ENCODE assay signal across 27 mouse cellular contexts in the genomic region with DNA sequence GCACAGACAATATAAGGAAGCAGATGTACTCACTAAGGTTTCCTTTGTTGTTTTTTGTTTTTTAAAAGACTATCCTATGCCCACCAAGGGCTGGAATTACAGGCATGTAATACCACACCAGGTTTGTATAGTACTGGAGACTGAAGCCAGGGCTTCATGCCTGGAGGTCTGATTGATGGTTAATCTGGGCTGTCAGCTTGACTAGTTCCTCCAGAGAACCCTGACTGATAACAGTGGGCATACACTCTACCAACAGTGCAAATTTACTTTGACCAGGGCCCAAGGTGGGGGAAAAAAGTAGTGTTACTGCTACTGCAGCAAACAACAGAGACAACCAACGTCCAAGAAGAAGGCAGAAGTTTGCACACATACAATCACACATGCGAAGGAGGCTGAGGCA. TPM values are rescaled to one million over a fixed set of nuclear protein-coding genes. Genes with fewer than 3 reads are reported as not detected.
DNase-seq lines count a peak whose midpoint lies in the region; ATAC-seq and TF ChIP-seq lines count a peak whose summit lies in the region.
"Had no signal": no experiment of that assay in that cellular context is flagged by ENCODE, and none has a peak within 500 bp of the region (broad histone marks: within the 10 kb centered on the region; RNA-seq: fewer than 3 reads in every experiment).

No protein-coding gene starts in this region.

- H3K4me1 ChIP-seq in liver, embryonic 13.5 days (replicated peaks): peaks cover 21% of the 10 kb centered on the region
- peaks cover 10% of the 10 kb centered on the region for H3K4me1 ChIP-seq in lung, embryonic 14.5 days (ENCODE audit: insufficient read depth)
- H3K4me1 ChIP-seq in lung, postnatal 0 days (ENCODE audit: insufficient read depth, low read depth, low read length): peaks cover 3% of the 10 kb centered on the region; the same call in 1 of the 2 replicates

- no peak for TF ChIP-seq CTCF in lung, embryonic 14.5 days (IDR thresholded peaks at IDR 0.05; ENCODE audit: low read depth)
- no peak for TF ChIP-seq CTCF in lung, postnatal 0 days (IDR thresholded peaks at IDR 0.05)

- peaks cover 22% of the 10 kb centered on the region for H3K27me3 ChIP-seq in liver, embryonic 13.5 days
- no peaks in the 10 kb centered on the region for H3K27me3 ChIP-seq in lung, embryonic 14.5 days (ENCODE audit: insufficient read depth, low read length)
- H3K27me3 ChIP-seq in lung, postnatal 0 days (replicated peaks; ENCODE audit: insufficient read depth, low read length): no peaks in the 10 kb centered on the region
- H3K27me3 ChIP-seq: embryonic facial prominence, embryonic 13.5 days; forebrain, embryonic 12.5 days; forebrain, embryonic 15.5 days had no signal

- DNase-seq in liver, embryonic 13.5 days: no peak
- no peak for DNase-seq in liver
- DNase-seq in lung, embryonic 14.5 days: peak; percentile 42
- no peak for DNase-seq in lung, postnatal 36 days
- no peak for DNase-seq in lung, postnatal 0 days (ENCODE audit: low spot score)
- no peak for DNase-seq in lung, postnatal 10 days
- no peak for DNase-seq in urinary bladder, adult 18-20 months (ENCODE audit: low spot score in 2 of 2)
- DNase-seq: adrenal gland, adult 8-10 months; adrenal gland, postnatal 25 days; cerebellum, adult 11-12 months; cerebellum, adult 8-10 months; cerebellum, postnatal 10 days; cerebellum, postnatal 36 days; embryo, embryonic 11 days; gastrocnemius, postnatal 25 days; heart, postnatal 14 days; heart, postnatal 4 days had no signal

- H3K4me3 ChIP-seq in liver, embryonic 13.5 days (replicated peaks): no peak overlapping the region
- H3K4me3 ChIP-seq in lung, embryonic 14.5 days (ENCODE audit: low read depth, low read length): no peak overlapping the region
- no peak overlapping the region for H3K4me3 ChIP-seq in lung, postnatal 0 days (ENCODE audit: low read depth, low read length)
- H3K4me3 ChIP-seq: embryonic facial prominence, embryonic 10.5 days; embryonic facial prominence, embryonic 13.5 days; erythroblast, embryonic 14.5 days; forebrain, embryonic 12.5 days; forebrain, embryonic 15.5 days; heart, embryonic 13.5 days had no signal

- H3K9me3 ChIP-seq in liver, embryonic 13.5 days (replicated peaks): no peaks in the 10 kb centered on the region
- H3K9me3 ChIP-seq in lung, embryonic 14.5 days (ENCODE audit: low read depth, low read length): no peaks in the 10 kb centered on the region
- H3K9me3 ChIP-seq in lung, postnatal 0 days (ENCODE audit: low read length): no peaks in the 10 kb centered on the region
- H3K9me3 ChIP-seq: embryonic facial prominence, embryonic 10.5 days; embryonic facial prominence, embryonic 13.5 days; forebrain, embryonic 12.5 days; forebrain, embryonic 15.5 days; heart, embryonic 13.5 days had no signal

- peak; percentile 11; the same call in 1 of the 2 replicates for TF ChIP-seq EP300 in lung, postnatal 0 days (IDR thresholded peaks at IDR 0.05)

- H3K27ac ChIP-seq in liver, embryonic 13.5 days: no peak overlapping the region
- H3K27ac ChIP-seq in lung, embryonic 14.5 days (ENCODE audit: low read depth): no peak overlapping the region
- no peak overlapping the region for H3K27ac ChIP-seq in lung, postnatal 0 days (ENCODE audit: low read length)
- H3K27ac ChIP-seq: embryonic facial prominence, embryonic 13.5 days; forebrain, embryonic 15.5 days; heart, embryonic 13.5 days; hindbrain, embryonic 14.5 days; hindbrain, postnatal 0 days had no signal

- H3K9ac ChIP-seq in liver, embryonic 13.5 days: no peak overlapping the region
- H3K9ac ChIP-seq in lung, embryonic 14.5 days: no peak overlapping the region
- no peak overlapping the region for H3K9ac ChIP-seq in lung, postnatal 0 days (replicated peaks; ENCODE audit: low read depth)
- H3K9ac ChIP-seq: embryonic facial prominence, embryonic 13.5 days; forebrain, embryonic 12.5 days; forebrain, embryonic 15.5 days; heart, embryonic 13.5 days; hindbrain, embryonic 14.5 days had no signal

- peak; percentile 22; the same call in 1 of the 2 replicates for ATAC-seq in liver, embryonic 13.5 days (ENCODE audit: low read depth)
- peak; percentile 21; the same call in 1 of the 2 replicates for ATAC-seq in lung, embryonic 14.5 days (ENCODE audit: insufficient read depth)
- peak; percentile 38 for ATAC-seq in lung, postnatal 0 days
- ATAC-seq: activated CD4-positive, CD25-positive, alpha-beta regulatory T cell, adult 4 months; CD4-positive, CD25-positive, alpha-beta regulatory T cell, adult 4 months; forebrain, embryonic 15.5 days; hindbrain, postnatal 0 days had no signal

- peaks cover 44% of the 10 kb centered on the region for H3K36me3 ChIP-seq in liver, embryonic 13.5 days
- peaks cover 39% of the 10 kb centered on the region for H3K36me3 ChIP-seq in lung, embryonic 14.5 days (ENCODE audit: insufficient read depth)
- peaks cover 41% of the 10 kb centered on the region for H3K36me3 ChIP-seq in lung, postnatal 0 days (ENCODE audit: insufficient read depth, low read length)

- 64% methylated on average over 2 of the region's 2 CpGs for WGBS in liver, embryonic 13.5 days (ENCODE audit: insufficient replicate concordance)
- 79% methylated on average over 2 of the region's 2 CpGs for WGBS in lung, embryonic 14.5 days
- WGBS in lung, postnatal 0 days: 96% methylated on average over 2 of the region's 2 CpGs

- no peak overlapping the region for H3K4me2 ChIP-seq in liver, embryonic 13.5 days
- no peak overlapping the region for H3K4me2 ChIP-seq in lung, embryonic 14.5 days
- H3K4me2 ChIP-seq in lung, postnatal 0 days (replicated peaks; ENCODE audit: low read depth, low read length): no peak overlapping the region
- H3K4me2 ChIP-seq: embryonic facial prominence, embryonic 13.5 days; forebrain, embryonic 12.5 days; forebrain, embryonic 15.5 days; heart, embryonic 13.5 days; hindbrain, embryonic 14.5 days had no signal

RNA-seq across cellular contexts. Expression of gene Rem2, which starts 4.4 kb away (rescaled TPM):
- 0.06 and 0.12 TPM in 2 replicates for polyA plus RNA-seq in liver, embryonic 13.5 days (2015; fragmentation: Nextera tagmentation; extraction: Ambion mirVana)
- 8.1 and 8.3 TPM in 2 replicates for polyA plus RNA-seq in lung, embryonic 14.5 days (2014; fragmentation: Nextera tagmentation; extraction: Ambion mirVana)
- polyA plus RNA-seq in lung, postnatal 0 days (2015; fragmentation: Nextera tagmentation; extraction: Ambion mirVana): 11.9 and 16.0 TPM in 2 replicates
- polyA plus RNA-seq: erythroblast, embryonic 14.5 days had no signal

RNA-seq across cellular contexts. Expression of gene Lrp10, which starts 7.5 kb away (rescaled TPM):
- 18.4 and 21.2 TPM in 2 replicates for polyA plus RNA-seq in liver, embryonic 13.5 days (2015; fragmentation: Nextera tagmentation; extraction: Ambion mirVana)
- polyA plus RNA-seq in lung, embryonic 14.5 days (2014; fragmentation: Nextera tagmentation; extraction: Ambion mirVana): 46.1 and 46.2 TPM in 2 replicates
- polyA plus RNA-seq in lung, postnatal 0 days (2015; fragmentation: Nextera tagmentation; extraction: Ambion mirVana): 92.5 and 96.5 TPM in 2 replicates

RNA-seq across cellular contexts. Expression of gene Mmp14, which starts 40.1 kb away (rescaled TPM):
- polyA plus RNA-seq in liver, embryonic 13.5 days (2015; fragmentation: Nextera tagmentation; extraction: Ambion mirVana): 19.8 and 23.2 TPM in 2 replicates
- polyA plus RNA-seq in lung, embryonic 14.5 days (2014; fragmentation: Nextera tagmentation; extraction: Ambion mirVana): 182 and 187 TPM in 2 replicates
- 150 and 155 TPM in 2 replicates for polyA plus RNA-seq in lung, postnatal 0 days (2015; fragmentation: Nextera tagmentation; extraction: Ambion mirVana)
- polyA plus RNA-seq: CD4-positive, CD25-positive, alpha-beta regulatory T cell, adult 4 months had no signal

RNA-seq across cellular contexts. Expression of gene Mrpl52, which starts 44.8 kb away (rescaled TPM):
- polyA plus RNA-seq in liver, embryonic 13.5 days (2015; fragmentation: Nextera tagmentation; extraction: Ambion mirVana): 244 and 265 TPM in 2 replicates
- 274 and 280 TPM in 2 replicates for polyA plus RNA-seq in lung, embryonic 14.5 days (2014; fragmentation: Nextera tagmentation; extraction: Ambion mirVana)
- 251 and 266 TPM in 2 replicates for polyA plus RNA-seq in lung, postnatal 0 days (2015; fragmentation: Nextera tagmentation; extraction: Ambion mirVana)

RNA-seq across cellular contexts. Expression of gene Prmt5, which starts 45.9 kb away (rescaled TPM):
- 41.6 and 48.9 TPM in 2 replicates for polyA plus RNA-seq in liver, embryonic 13.5 days (2015; fragmentation: Nextera tagmentation; extraction: Ambion mirVana)
- polyA plus RNA-seq in lung, embryonic 14.5 days (2014; fragmentation: Nextera tagmentation; extraction: Ambion mirVana): 88.2 and 96.5 TPM in 2 replicates
- polyA plus RNA-seq in lung, postnatal 0 days (2015; fragmentation: Nextera tagmentation; extraction: Ambion mirVana): 21.2 and 24.3 TPM in 2 replicates
